Mouse (Mus musculus) neutrophil, adult 59 days (primary cell): ENCODE measurements around the gene Wdr27. TPM values are rescaled to one million over a fixed set of nuclear protein-coding genes. Genes with fewer than 3 reads are reported as not detected.

ENCODE experiments used
- total RNA-seq, 2 experiments: library from RNA; stranded (reverse); gene quantifications; 1 replicate in 1 of 2; 2 replicates in 1 of 2; pipeline ENCODE4 v1.2.4; 2023

Wdr27 gene
- total RNA-seq = under 1 TPM in 1 of 2 experiments, not detected in 1; 0.67 TPM

DNA sequence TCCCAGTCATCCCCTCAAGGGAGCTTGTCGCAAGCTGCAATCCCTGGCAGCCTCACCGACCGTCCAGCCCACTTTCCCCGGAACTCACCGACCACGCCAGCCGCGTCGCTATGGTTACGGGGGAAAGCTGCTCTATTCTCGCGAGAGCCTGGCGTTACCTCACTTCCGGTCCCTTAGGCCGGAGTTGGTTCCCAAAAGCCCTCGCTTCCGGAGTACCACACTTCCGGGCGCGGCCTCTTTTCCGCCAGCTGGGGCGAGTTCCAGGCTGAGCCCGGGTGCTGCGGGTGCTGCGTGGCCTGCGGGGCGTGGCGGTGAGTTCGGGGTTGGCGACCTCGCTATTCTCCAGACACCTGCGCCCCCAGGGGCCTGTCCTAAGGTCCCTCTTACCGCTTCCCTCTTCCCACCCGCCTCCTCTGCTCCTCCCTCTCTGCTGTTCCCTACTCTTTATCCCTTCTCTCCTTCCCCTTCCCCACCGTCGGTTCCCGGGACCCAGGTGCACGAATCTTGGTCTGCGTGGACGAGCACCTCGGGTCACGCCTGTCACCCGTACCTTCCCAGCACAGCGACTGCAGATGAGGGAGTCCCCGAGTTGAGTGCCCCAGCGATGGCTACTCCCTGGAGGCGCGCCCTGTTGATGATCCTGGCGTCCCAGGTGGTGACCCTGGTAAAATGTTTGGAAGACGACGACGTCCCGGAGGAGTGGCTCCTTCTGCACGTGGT, at the start of gene Wdr27, which contains the start of gene 1600012H06Rik:
Gene Wdr27, minus strand, starts transcription at position 150 of the 720 bp plus-strand sequence.
Gene 1600012H06Rik, plus strand, starts transcription at position 176 of the 720 bp plus-strand sequence.

DNA sequence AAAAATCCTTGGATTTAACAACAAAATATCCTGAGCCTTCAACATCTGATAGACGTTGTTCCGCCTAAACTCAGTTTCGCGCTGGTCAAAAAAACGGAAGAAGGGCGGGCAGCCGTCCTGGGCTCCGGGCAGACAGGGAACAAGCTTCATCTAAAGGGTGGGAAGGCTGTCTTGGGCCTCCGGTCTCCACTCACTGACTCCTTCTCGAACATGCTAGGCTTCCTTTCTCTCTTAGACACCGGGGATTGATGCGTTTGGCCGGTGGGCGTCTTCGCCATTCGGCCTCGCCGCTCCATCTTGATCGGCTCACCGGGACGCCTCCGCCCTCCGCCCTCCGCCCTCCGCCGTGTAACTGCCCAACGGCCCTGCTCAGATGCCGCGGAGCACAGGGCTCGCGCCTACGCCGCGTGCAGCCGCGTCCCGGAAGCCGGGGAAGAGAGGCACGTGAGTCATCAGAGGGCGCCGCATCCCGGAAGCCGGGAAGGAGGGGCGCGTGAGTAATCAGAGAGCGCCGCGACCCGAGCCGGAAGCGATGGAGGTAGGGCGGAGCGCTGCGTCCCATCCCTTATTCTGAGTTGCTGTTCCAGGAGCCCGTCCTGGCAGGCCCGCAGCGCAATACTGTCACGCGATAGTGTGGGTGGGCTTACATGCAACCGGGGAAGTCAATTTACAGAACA, 35.5 kb upstream of the Wdr27 start, which contains the start of the genes 9030025P20Rik and Gm3417:
Gene 9030025P20Rik, plus strand, starts transcription at position 107 of the 677 bp plus-strand sequence.
Gene Gm3417, minus strand, starts transcription at position 429 of the 677 bp plus-strand sequence.

DNA sequence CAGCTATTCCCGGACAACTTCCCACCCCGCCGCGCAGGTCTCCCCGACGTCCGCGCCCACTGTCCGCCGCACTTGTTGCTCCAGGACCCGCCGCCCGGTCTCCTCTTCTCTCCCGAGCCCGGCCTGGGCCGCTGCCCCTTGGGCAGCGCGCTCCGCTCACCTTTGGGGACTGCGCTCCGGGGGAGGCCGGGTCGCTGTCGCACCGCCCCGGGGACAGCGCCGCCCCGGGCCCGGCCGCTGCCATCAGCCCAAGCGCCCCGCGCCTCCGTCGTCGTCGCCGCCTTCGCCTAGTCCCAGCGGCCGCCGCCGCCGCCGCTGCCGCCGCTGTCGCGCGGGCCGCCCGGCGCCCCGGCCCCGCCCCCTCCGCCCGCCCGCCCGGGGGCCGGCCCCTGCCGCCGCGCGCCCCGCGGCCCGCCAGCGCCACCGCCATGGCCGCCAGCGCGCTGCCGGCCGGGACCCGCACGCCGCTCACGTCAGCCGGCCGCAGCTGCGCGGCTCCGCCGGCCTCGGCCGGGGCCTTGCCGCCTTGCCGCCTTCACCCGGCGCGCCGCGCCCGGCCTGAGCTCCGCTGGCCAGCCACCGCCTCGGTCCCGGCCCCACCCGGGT, 18.1 kb upstream of the Wdr27 start, which contains the start of gene Phf10:
Gene Phf10, minus strand, starts transcription at position 323 of the 606 bp plus-strand sequence.

Other genes starting within 250 kb of the Wdr27 start
- gene Thbs2, start 248.9 kb downstream of the Wdr27 start, total RNA-seq = under 1 TPM in 1 of 2 experiments, not detected in 1; 0.07 TPM
- 10 to 100 TPM; 19.9 to 20.8 TPM for gene 1600012H06Rik, start within 50 bp of the Wdr27 start, total RNA-seq
- 10 to 100 TPM; 48.1 to 48.5 TPM for gene Phf10, start 18.1 kb upstream of the Wdr27 start, total RNA-seq
- gene 9030025P20Rik, start 35.3 kb upstream of the Wdr27 start, total RNA-seq = 10 to 100 TPM; 16.9 to 21.3 TPM
- gene Gm3417, start 35.6 kb upstream of the Wdr27 start, total RNA-seq = not detected
- 1 to 10 TPM; 3.0 to 9.3 TPM for gene Gm3435, start 67.0 kb upstream of the Wdr27 start, total RNA-seq
- gene Ermard, start 98.0 kb upstream of the Wdr27 start, total RNA-seq = 100 to 1,000 TPM; 116 to 120 TPM
- 1 to 10 TPM in 1 of 2 experiments, under 1 TPM in 1; 1.00 to 1.0 TPM for gene Tcte3, start 98.3 kb upstream of the Wdr27 start, total RNA-seq
- 1 to 10 TPM; 4.7 to 6.7 TPM for gene Gm3448, start 98.4 kb upstream of the Wdr27 start, total RNA-seq